Mouse (Mus musculus) C2C12 (cell line): ENCODE data around the gene Mnt. TPM values are rescaled to one million over a fixed set of nuclear protein-coding genes. Genes with fewer than 3 reads are reported as not detected.

Experiments used
- H3K27me3 ChIP-seq: one replicate; pipeline ENCODE4 v1.6.1; 2011; ENCODE audit not compliant: control insufficient read depth, insufficient read depth, insufficient read length
- H3K36me3 ChIP-seq: one replicate; pipeline ENCODE4 v1.6.1; 2011; ENCODE audit not compliant: control insufficient read depth, insufficient read depth
- H3K4me3 ChIP-seq: one replicate; pipeline ENCODE4 v1.5.1; 2011; ENCODE audit warnings: mild to moderate bottlenecking, control low read depth; ENCODE audit not compliant: poor library complexity, insufficient read depth, severe bottlenecking
- H3K79me2 ChIP-seq: one replicate; pipeline ENCODE4 v1.6.1; 2011; ENCODE audit not compliant: control insufficient read depth, insufficient read depth
- H3K79me3 ChIP-seq: one replicate; pipeline ENCODE4 v1.6.1; 2011; ENCODE audit warnings: low read depth, control low read depth
- H3ac ChIP-seq: one replicate; pipeline ENCODE3; 2011; ENCODE audit warnings: low read depth; ENCODE audit not compliant: control insufficient read depth, insufficient read length
- CEBPB ChIP-seq: IDR thresholded peaks from one replicate; pipeline ENCODE4 v1.6.1; 2011; ENCODE audit warnings: low read depth, mild to moderate bottlenecking, control low read depth, moderate library complexity
- CTCF ChIP-seq: IDR thresholded peaks from one replicate; pipeline ENCODE4 v1.5.1; 2011; ENCODE audit not compliant: control insufficient read depth, insufficient read depth, insufficient read length
- FOSL1 ChIP-seq: IDR thresholded peaks from one replicate; pipeline ENCODE4 v1.8.0; 2011; ENCODE audit warnings: mild to moderate bottlenecking, low read length; ENCODE audit not compliant: poor library complexity, insufficient read depth, severe bottlenecking
- MAX ChIP-seq: IDR thresholded peaks from one replicate; pipeline ENCODE4 v1.6.1; 2011; ENCODE audit warnings: mild to moderate bottlenecking, control low read depth
- MYOD1 ChIP-seq: IDR thresholded peaks from one replicate; pipeline ENCODE4 v1.6.1; 2011; ENCODE audit warnings: low read depth; ENCODE audit not compliant: control insufficient read depth, insufficient read length
- MYOG ChIP-seq: IDR thresholded peaks from one replicate; pipeline ENCODE4 v1.6.1; 2011; ENCODE audit not compliant: control insufficient read depth, insufficient read length; ENCODE audit errors: extremely low read depth
- USF1 ChIP-seq: IDR thresholded peaks from one replicate; pipeline ENCODE4 v1.6.1; 2011; ENCODE audit warnings: low read depth, mild to moderate bottlenecking, control low read depth, moderate library complexity
- microRNA-seq: library from miRNA; unstranded; fragments of <30 nt; microRNA quantifications from one replicate; pipeline ENCODE4, GENCODE M21; 2019; ENCODE audit warnings: borderline microRNAs expressed
- polyA plus RNA-seq: library from polyadenylated mRNA; unstranded; fragments of >200 nt; fragmentation: generic; extraction: Trizol; gene quantifications from one replicate; pipeline ENCODE4 v1.2.1, GENCODE M21; 2012; ENCODE audit warnings: missing spikeins

The Mnt gene
- polyA plus RNA-seq, 1 experiment, result 7.5 TPM

DNA sequence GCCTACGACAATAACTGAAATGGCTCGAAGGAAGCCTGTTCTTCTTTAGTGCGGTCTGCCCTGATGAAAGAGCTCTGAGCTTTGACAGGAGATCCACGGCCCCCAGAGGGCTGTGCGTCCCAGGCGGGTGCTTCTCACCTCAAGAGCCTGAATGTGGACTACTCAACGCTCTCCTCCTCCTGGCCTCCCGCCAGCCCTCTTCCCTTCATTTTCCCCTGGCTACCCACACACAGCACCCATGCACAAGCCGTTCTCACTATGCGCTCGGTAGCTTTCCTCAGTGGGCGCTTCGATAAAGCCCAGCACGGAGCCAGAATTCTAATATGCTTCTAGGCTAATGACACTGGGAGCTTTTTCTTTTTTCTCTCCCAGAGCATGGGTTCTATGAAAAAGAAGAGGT lies 51.3 kb downstream of the Mnt start:
- Histone ChIP-seq H3ac (no peak overlapping the region), H3K27me3 (no peaks in the 10 kb centered on the region), H3K79me3 (peaks cover 3% of the 10 kb centered on the region), H3K36me3 (peaks cover 5% of the 10 kb centered on the region), H3K4me3 (no peak overlapping the region), H3K79me2 (no peaks in the 10 kb centered on the region)
- TF ChIP-seq CEBPB, result no peak
- TF ChIP-seq FOSL1, result no peak
- TF ChIP-seq CTCF, result no peak
- no peak for TF ChIP-seq MYOG
- no peak for TF ChIP-seq USF1
- TF ChIP-seq MYOD1, result no peak
- TF ChIP-seq MAX, result no peak

DNA sequence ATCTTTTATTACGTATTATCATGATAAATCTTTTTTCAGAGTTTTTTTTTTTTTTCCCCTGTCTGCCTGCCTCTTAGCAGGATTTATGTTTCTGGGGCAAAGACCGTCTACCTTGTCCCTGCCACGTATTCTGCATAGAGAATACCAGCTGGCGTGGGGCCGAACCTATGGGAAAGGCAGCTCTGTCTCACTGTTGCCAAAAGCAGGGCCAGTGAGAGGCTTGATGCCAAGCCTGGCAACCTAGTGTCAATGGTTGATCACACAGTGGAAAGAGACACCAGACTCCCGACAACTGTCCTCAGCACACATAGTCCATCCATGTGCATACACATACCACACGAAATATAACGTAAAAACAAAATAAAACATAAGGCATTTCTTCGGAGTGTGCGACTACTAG lies 52.4 kb downstream of the Mnt start:
- Histone ChIP-seq H3ac (no peak overlapping the region), H3K27me3 (no peaks in the 10 kb centered on the region), H3K4me3 (no peak overlapping the region), H3K36me3 (peaks cover 5% of the 10 kb centered on the region), H3K79me3 (peaks cover 3% of the 10 kb centered on the region), H3K79me2 (no peaks in the 10 kb centered on the region)
- TF ChIP-seq MYOG, result no peak
- TF ChIP-seq FOSL1, result no peak
- TF ChIP-seq CEBPB, result no peak
- no peak for TF ChIP-seq MAX
- TF ChIP-seq CTCF, result no peak
- TF ChIP-seq USF1, result no peak

DNA sequence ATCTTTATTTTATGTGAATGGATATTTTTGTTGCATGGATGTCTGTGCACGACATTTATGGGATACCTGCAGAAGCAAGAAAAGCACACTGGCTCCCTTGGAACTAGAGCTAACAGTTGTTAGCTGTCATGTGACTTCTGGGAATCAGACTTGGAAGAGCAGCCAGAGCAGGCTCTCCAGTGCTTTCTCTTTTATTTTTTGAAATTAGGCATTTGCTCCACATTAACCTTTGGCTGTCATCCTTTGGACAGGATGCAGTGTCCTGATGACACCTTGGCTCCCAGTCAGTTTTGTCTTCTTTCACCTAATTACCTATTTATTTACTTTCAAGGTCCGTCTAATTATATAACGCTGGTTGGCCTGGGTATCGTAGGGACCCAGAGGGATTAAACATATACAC lies 63.9 kb downstream of the Mnt start:
- Histone ChIP-seq H3ac (no peak overlapping the region), H3K4me3 (no peak overlapping the region), H3K79me3 (peaks cover 20% of the 10 kb centered on the region), H3K79me2 (peaks cover 26% of the 10 kb centered on the region), H3K27me3 (no peaks in the 10 kb centered on the region), H3K36me3 (peaks cover 8% of the 10 kb centered on the region)
- TF ChIP-seq CEBPB (no peak), FOSL1 (no peak)

Small RNA genes lying within 50 kb of the gene (microRNA-seq; reads per million reads assigned to microRNA genes)
- gene Mir6926, result not detected

Other genes starting within 250 kb of the Mnt start
- gene Rap1gap2, start 220.0 kb upstream of the Mnt start, polyA plus RNA-seq, result 1.4 TPM
- gene Ccdc92b, start 211.3 kb upstream of the Mnt start, polyA plus RNA-seq, result 0.01 TPM
- gene Cluh, start 181.4 kb upstream of the Mnt start, polyA plus RNA-seq, result 61.1 TPM
- gene Pafah1b1, start 106.2 kb upstream of the Mnt start, polyA plus RNA-seq, result 30.8 TPM
- gene Mettl16, start 60.1 kb upstream of the Mnt start, polyA plus RNA-seq, result 17.3 TPM
- 7.8 TPM for gene Sgsm2, start 66.1 kb downstream of the Mnt start, polyA plus RNA-seq
- gene Tsr1, start 67.2 kb downstream of the Mnt start, polyA plus RNA-seq, result 42.2 TPM
- gene Smg6, start 94.9 kb downstream of the Mnt start, polyA plus RNA-seq, result 7.5 TPM
- gene Srr, start 95.0 kb downstream of the Mnt start, polyA plus RNA-seq, result 2.9 TPM